Mouse (Mus musculus) neutrophil, adult 5-6 weeks (primary cell): Measurements from ENCODE around the gene Kif3b. TPM values are rescaled to one million over a fixed set of nuclear protein-coding genes. Genes with fewer than 3 reads are reported as not detected.
A peak's percentile ranks its signal among the peaks of the same experiment; 100 is the strongest.
"Not testable (repeated sequence)": the region's sequence is repeated elsewhere in the genome, so short reads cannot be mapped to it uniquely, and the experiment has no call there.

Experiments
- ATAC-seq: fragments of 151-379, 151-347 bp; 2 replicates; pipeline ENCODE4 v1.8.0; 2017; ENCODE audit warnings: mild to moderate bottlenecking, moderate TSS enrichment; ENCODE audit not compliant: insufficient number of reproducible peaks, poor library complexity, low FRiP score, severe bottlenecking; ENCODE audit errors: extremely low read depth
- total RNA-seq: library from RNA; stranded (forward); fragments of 200-1000 nt; gene quantifications from 2 replicates; pipeline ENCODE4 v1.2.3, GENCODE M21; 2017

The Kif3b gene
- total RNA-seq, 1 experiment from 2014 or later: 44.6 TPM

- no peak for ATAC-seq
Measured at GRCm38 (mm10) chr2:153342166-153342565, 51.0 kb downstream of the Kif3b start.

- no peak for ATAC-seq
Measured at GRCm38 (mm10) chr2:153342602-153343001, 51.4 kb downstream of the Kif3b start.

DNA sequence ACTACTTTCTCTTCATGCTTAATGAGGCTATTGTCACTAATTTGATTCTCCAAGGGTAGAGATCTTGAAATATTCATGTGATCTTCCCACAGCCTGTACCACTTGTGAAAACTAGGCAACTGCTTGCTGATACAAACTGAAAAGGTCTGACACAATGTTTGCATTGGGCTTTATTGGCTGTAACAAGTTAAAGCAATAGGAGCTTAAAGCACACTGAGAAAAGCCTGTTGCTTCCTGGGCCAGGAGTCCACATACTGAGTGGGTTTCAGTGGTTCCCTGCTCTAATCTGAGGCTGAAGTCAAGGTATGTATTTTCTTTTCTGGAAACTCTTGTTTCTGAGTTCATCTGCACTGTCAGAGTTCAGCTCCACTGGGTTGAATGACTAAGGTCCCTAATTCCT is 52.0 kb downstream of the Kif3b start:
- no peak for ATAC-seq

DNA sequence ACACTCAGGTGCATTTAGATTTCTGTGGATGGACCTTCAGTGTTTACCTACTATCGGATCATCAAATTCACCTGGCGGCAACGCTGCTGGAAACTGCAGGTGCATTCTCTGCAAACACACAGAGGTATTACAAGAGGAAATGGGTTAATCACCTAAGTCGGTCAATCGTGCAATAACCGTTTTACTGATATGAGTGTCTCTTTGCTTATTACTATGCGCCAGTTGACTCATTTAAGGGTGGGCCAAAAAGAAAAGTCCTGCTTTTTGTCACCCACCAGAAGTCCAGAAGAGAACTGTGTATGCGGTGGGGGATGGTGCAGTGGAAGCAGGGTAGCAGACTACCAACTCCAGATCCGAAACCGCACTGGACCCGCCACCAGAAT is 53.8 kb downstream of the Kif3b start:
- ATAC-seq: no peak

DNA sequence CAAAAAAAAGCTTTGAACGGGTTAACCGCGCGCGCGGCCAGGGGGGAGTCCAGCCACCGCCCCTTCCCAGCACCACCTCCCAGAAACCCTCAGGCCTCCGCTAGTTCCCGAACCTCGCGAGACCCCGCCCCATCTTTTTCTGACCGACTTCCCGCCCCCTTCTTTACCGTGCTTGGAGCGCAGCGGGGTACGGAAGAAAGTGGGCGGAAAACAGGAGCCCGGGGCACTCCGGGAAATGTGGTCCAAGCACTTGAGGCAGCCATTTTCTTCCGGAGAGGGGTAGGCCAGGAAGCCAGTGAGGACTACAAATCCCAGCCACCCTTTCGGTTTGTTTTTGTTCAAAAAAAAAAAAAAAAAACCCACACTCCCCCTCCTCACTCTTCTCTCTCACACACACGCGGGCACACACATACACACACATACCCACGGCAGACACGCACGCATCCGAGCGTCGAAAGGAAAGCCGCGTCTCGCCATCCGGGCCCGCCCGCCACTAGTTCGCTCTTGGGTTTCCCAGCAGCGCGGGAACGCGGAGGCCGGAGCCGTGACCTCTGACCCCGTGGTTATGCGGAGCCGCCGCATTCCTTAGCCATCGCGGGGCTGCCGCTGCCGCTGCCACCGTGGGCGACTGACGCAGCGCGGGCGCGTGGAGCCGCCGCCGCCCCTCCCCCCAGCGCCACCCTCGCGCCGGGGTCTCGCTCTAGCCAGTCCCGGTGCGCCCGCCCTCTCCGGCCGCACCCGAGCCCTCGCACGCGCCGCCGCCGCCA is 54.4 kb downstream of the Kif3b start, which contains the start of gene Asxl1:
Asxl1 (plus strand) TSS at position 376 of the 767 bp plus-strand sequence.
- ATAC-seq: peak; percentile 96

DNA sequence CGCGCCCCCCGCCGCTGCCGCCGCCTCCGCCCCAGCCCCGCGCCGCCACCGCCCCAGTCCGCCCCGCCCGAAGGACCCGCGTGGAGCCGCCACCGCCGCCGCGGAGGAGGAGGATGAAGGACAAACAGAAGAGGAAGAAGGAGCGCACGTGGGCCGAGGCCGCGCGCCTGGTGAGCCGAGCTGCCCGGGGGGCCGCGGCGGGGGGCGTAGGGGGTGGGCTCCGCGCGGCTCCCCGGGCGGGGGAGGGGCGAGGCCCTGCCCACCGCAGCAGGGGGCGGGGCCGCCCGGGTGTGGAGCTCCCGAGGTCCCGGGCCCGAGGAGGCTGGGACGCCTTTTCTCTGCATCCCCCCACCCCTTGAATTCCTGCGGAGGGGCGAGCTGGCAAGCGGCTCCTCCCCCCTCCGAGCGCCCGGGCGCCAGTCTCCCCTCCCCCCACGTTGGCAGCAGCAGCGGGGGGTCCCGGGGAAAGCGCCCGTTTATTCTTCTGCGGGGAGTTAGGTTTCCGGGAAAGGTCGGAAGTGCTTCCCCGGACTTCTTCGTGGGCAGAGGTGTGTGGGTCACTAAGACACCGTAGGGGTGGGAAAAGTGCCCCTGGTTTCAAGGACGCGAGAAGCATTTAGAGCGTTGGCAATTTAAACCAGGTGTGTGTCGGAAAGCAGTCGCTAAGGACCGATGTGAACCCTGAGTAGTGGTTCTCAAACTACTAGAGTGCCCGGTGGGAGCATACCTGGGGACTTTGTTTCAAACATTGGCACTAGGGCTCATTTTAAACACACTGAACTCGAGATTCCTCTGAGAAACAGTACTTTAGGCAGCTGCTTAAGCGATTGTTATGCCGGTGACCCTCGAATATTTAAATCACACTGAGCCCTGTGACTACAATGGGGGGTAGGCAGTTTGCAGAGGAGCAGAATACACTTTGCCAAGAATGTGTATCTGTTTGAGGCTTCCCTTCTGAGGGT is 55.3 kb downstream of the Kif3b start:
- no peak for ATAC-seq

- ATAC-seq: no peak
Measured at GRCm38 (mm10) chr2:153347183-153347781, 56.1 kb downstream of the Kif3b start.

DNA sequence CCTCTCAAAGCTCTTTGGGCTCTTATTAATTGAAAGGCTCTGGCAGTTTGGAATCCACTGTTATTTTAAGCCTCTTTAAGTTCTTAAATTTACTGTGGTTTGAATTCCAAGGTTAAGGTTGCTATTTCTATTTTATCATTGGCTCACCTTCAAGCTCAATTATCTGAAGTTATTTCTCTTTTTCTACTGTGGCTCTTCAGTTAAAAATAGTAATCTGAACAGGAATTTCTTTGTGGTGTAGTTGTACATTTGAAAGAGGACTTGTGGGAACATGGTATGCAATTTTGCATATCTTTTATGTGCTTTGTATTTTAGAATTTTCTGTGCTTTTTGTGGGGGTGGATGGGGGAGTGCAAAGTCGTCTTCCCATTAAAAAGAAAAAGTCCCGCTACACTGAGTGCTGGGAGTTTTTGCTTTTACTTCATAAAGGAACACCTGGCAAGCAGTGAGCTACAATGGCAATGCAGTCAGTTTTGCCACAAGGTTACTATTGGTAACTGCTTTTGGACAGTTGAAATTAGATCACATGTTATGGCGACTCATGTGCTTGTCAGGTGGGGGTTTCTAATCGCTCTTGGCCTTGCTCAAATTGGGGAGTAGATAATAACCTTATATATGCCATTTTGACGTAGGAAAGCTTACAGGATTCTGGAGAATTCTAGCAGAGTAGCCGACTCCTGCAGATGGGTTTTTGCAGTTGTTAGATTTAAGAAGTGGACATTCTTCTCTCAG is 57.1 kb downstream of the Kif3b start:
- no peak for ATAC-seq

- peak; percentile 87 for ATAC-seq
Measured at GRCm38 (mm10) chr2:153350552-153351181, 59.5 kb downstream of the Kif3b start.

GRCm38 (mm10) chr2:153354648-153355047 is 63.4 kb downstream of the Kif3b start:
- no peak for ATAC-seq

GRCm38 (mm10) chr2:153356784-153357183 is 65.6 kb downstream of the Kif3b start:
- ATAC-seq: no peak

DNA sequence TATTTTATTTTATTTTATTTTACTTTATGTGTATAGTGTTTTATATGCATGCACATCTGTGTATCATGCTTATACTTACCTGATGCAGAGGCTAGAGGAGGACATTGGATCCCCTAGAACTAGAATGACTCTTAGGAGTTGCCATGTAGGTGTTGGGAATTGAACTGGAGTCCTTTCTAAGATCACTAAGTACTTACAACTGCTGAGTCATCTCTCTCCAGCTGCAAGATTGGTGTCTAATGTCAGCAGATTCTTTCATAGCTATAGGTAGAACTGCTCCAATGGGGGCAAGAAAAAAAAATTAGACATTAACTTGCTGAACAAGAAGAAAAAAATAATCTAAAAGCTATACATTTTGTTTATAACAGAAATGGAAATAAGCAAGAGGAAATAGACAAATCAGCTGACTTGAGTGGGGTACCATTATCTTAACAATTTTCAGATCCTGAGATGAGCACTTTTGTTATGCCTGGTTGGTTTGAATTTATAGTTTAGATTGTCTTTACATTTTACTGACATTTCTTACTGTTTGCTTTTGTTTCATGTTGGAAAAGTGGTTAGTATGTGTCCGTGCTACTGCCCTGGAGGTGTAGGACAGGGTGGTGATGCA is 70.0 kb downstream of the Kif3b start:
- no peak for ATAC-seq

DNA sequence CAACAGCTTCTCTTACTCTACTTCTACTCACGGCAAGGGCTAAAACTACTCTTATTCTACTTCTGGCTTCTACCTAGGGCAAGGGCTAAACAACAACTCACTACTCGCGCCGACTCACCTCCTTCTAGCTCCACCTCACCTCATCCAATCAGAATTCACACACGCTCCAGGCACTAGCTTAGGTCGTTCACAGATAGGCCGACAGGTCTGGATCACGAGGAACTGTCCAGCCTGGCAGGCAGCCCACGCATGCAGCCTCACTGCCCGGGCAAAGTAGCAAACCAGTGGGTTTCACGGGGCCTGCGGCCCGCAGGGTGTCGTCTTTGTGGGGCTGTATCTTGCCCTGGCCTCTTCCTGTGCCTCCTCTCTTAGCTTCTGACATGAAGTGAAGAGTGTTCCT is 73.3 kb downstream of the Kif3b start:
- ATAC-seq: not testable (repeated sequence)

DNA sequence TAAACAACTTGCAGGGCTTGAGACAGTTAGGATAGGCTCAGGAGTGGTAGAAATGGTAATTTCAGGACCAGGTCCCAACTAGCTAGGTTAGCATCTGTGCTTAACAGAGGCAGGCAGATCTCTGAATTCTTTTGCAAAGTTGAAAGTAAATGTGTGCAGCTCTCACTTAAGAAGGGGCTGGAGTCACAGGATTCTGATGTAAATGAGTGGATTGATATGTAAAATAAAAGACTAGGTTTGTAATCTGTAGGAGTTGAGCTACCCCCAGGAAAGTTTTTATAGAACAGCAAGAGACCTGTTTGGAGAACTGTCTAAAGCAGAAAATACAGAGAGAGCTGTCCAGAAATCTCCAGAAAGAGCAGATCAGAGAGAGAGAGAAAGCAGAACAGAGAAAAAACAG is 79.7 kb downstream of the Kif3b start:
- ATAC-seq: no peak

DNA sequence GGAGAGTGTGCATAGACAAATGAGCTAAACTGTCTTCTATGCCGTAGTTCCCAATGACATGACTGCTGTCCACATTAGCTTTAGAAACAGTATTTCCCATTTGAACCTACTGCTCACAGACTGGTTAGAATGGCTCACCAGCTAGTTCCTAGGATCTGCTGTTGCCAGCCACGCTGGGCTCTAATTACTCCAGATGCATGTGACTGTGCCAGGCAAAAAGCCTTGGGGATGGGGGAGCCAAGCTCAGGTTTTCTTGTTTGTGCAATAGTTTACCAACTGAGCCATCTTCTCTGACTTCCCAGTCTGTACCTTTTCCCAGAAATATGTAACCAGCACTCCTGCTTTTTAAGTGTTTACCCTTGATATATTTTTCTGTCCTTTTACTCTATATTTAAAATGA is 84.2 kb downstream of the Kif3b start:
- ATAC-seq: no peak

- no peak for ATAC-seq
Measured at GRCm38 (mm10) chr2:153380479-153380878, 89.3 kb downstream of the Kif3b start.
